Mouse (Mus musculus) hindbrain, embryonic 13.5 days (tissue): ENCODE data around the gene Map3k13. TPM values are rescaled to one million over a fixed set of nuclear protein-coding genes. Genes with fewer than 3 reads are reported as not detected.
A peak's percentile ranks its signal among the peaks of the same experiment; 100 is the strongest.

Source experiments
- ATAC-seq: fragments of 200-750 bp; cut with Nextera tagmentation; 2 replicates; pipeline ENCODE4 v1.8.0; 2017; ENCODE audit warnings: moderate TSS enrichment; ENCODE audit not compliant: low FRiP score
- H3K27ac ChIP-seq: fragments of 300-500 bp; sonication (generic); 2 replicates; pipeline ENCODE4 v1.5.1; 2015; ENCODE audit warnings: inconsistent platforms, mild to moderate bottlenecking, moderate library complexity
- H3K27me3 ChIP-seq: fragments of 300-500 bp; sonication (generic); 2 replicates; pipeline ENCODE4 v1.6.1; 2015; ENCODE audit warnings: mild to moderate bottlenecking, inconsistent platforms
- H3K36me3 ChIP-seq: fragments of 300-500 bp; sonication (generic); 2 replicates; pipeline ENCODE4 v1.6.1; 2015; ENCODE audit warnings: mild to moderate bottlenecking, inconsistent platforms
- H3K4me1 ChIP-seq: fragments of 300-500 bp; sonication (generic); replicated peaks from 2 replicates; pipeline ENCODE4 v1.6.1; 2015; ENCODE audit warnings: inconsistent platforms
- H3K4me2 ChIP-seq: fragments of 300-500 bp; sonication (generic); 2 replicates; pipeline ENCODE4 v1.6.1; 2015; ENCODE audit warnings: inconsistent platforms, mild to moderate bottlenecking, moderate library complexity
- H3K4me3 ChIP-seq: fragments of 300-500 bp; sonication (generic); 2 replicates; pipeline ENCODE4 v1.5.1; 2015; ENCODE audit warnings: mild to moderate bottlenecking, inconsistent platforms
- H3K9ac ChIP-seq: fragments of 300-500 bp; sonication (generic); 2 replicates; pipeline ENCODE4 v1.6.1; 2015; ENCODE audit warnings: mild to moderate bottlenecking, inconsistent platforms
- H3K9me3 ChIP-seq: fragments of 300-500 bp; sonication (generic); 2 replicates; pipeline ENCODE4 v1.6.1; 2016; ENCODE audit warnings: inconsistent platforms
- WGBS: fragments of 180-500 bp; shearing (Covaris S2); methylation state at CpG from one replicate; pipeline ENCODE4 v1.1.7; 2015; 5-methylcytosine and 5-hydroxymethylcytosine counted together
- polyA plus RNA-seq: library from polyadenylated mRNA; unstranded; fragments of >200 nt; fragmentation: Nextera tagmentation; extraction: Ambion mirVana; gene quantifications from 2 replicates; pipeline ENCODE4 v1.2.1, GENCODE M21; 2015

Map3k13 gene
- polyA plus RNA-seq, 1 experiment from 2014 or later, result 8.2 TPM

DNA sequence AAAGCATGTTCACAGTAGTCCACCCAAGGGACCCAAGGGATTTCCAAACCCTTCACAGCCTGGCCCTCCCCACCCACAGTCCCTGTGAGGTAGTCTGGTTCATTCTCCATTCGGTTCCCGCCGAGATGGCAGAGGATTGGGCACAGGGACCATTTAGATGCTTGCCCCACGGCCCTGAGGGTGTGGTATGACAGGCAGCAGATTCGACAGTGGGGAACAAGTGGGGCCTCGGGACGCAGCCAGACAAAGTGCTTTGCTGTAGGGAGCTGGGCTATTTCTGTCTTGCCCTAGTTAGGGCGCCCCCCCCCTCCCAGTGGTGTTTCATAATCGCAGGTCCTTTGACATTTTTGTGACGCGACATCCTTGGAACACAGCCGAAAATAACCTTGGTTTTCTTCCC is 161.4 kb downstream of the Map3k13 start:
- ATAC-seq, result no peak
- Histone ChIP-seq H3K4me1 (no peaks in the 10 kb centered on the region), H3K27me3 (no peaks in the 10 kb centered on the region; the same call in 1 of the 2 replicates), H3K4me2 (no peak overlapping the region), H3K9ac (no peak overlapping the region), H3K36me3 (no peaks in the 10 kb centered on the region), H3K9me3 (no peaks in the 10 kb centered on the region), H3K27ac (no peak overlapping the region), H3K4me3 (no peak overlapping the region)
- 85% methylated on average over 12 of the region's 12 CpGs for WGBS

DNA sequence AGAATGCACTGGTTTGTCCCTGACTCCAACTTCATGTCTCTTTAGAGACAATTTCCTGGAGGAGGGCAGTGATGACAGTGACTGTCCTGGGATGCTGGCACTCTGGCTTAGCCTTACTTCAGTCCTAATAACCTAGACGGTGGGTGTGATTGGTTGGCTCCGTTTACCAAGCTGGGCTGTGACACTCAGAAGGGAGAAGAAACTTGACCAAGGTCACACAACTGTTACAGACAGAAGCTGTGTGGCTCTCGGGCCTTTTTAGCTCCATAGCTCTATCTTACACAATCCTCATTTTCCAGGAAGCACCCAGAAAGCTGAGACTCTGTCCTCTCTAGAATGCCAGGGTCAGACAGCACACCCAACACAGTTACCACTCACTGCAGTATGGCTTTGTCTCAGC is 171.4 kb downstream of the Map3k13 start:
- Histone ChIP-seq H3K4me1 (no peaks in the 10 kb centered on the region), H3K9ac (no peak overlapping the region), H3K4me2 (no peak overlapping the region), H3K27me3 (no peaks in the 10 kb centered on the region), H3K4me3 (no peak overlapping the region), H3K9me3 (no peaks in the 10 kb centered on the region), H3K36me3 (no peaks in the 10 kb centered on the region), H3K27ac (no peak overlapping the region)
- no peak for ATAC-seq
- 82% methylated on average over 3 of the region's 3 CpGs for whole genome bisulfite sequencing

DNA sequence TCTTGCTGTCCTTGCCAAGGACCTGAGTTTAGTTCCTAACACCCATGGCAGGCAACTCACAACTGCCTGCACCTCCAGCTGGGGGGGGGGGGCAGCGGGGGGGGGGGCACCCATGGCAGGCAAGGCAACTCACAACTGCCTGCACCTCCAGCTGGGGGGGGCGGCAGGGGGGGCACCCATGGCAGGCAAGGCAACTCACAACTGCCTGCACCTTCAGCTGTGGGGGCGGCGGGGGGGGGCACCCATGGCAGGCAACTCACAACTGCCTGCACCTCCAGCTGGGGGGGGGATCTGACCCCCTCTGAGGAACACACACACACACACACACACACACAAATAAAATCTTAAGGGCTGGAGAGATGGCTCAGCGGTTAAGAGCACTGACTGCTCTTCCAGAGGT is 175.7 kb downstream of the Map3k13 start:
- Histone ChIP-seq H3K27ac (no peak overlapping the region), H3K27me3 (no peaks in the 10 kb centered on the region), H3K9ac (no peak overlapping the region), H3K9me3 (no peaks in the 10 kb centered on the region), H3K4me1 (no peaks in the 10 kb centered on the region), H3K4me2 (no peak overlapping the region), H3K4me3 (no peak overlapping the region), H3K36me3 (no peaks in the 10 kb centered on the region)
- ATAC-seq, result no peak
- WGBS, result 66% methylated on average over 5 of the region's 5 CpGs

DNA sequence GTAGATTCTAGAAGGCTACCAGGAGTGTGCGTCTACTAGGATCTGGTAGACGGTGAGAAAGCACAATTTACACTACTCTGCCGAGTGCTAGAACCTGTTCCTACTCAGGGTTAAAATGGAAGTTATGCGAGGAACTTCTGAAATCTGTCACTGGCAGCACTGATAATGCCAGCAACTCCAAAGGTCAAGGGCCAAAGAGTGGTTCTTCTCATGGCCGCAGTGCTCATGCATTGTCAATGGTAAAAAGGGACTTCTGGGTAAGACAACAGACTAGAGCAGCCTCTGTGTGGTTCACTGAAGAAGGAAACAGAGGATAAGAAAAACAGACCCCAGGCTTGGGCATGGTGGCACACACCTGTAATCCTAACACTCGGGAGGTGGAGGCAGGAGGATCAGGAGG is 176.4 kb downstream of the Map3k13 start:
- H3K4me1 ChIP-seq, result no peaks in the 10 kb centered on the region
- H3K27ac ChIP-seq, result no peak overlapping the region
- H3K4me3 ChIP-seq, result no peak overlapping the region
- ATAC-seq, result no peak
- H3K36me3 ChIP-seq, result no peaks in the 10 kb centered on the region
- H3K4me2 ChIP-seq, result no peak overlapping the region
- no peak overlapping the region for H3K9ac ChIP-seq
- WGBS, result 87% methylated on average over 6 of the region's 6 CpGs
- no peaks in the 10 kb centered on the region for H3K9me3 ChIP-seq
- H3K27me3 ChIP-seq, result no peaks in the 10 kb centered on the region

DNA sequence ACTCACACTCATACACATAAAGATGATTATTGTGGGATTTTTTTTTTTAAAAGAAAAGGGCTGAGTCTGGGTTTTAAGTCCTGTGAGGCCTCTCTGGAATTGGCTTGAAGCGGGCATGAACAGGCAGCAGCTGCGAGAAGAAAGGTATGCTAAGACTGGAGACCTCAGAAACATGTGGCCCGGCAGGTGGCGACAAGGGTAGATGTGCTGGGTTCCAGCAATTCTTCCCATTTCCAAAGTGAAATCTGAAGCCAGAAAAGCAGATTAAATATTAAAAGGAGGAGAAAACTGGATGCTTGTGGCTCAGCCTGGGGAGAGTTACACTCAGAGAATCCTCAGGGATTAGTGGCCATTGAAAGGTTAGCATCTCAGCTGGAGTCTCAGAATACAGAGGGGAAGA is 177.3 kb downstream of the Map3k13 start:
- Histone ChIP-seq H3K27me3 (0 out of 2 replicates have a peak, but pooled peaks cover under 1% of the 10 kb centered on the region), H3K9ac (no peak overlapping the region), H3K27ac (no peak overlapping the region), H3K9me3 (no peaks in the 10 kb centered on the region), H3K4me2 (no peak overlapping the region), H3K4me1 (peaks cover 7% of the 10 kb centered on the region), H3K4me3 (no peak overlapping the region), H3K36me3 (no peaks in the 10 kb centered on the region)
- no peak for ATAC-seq
- 68% methylated on average over 4 of the region's 4 CpGs for WGBS

DNA sequence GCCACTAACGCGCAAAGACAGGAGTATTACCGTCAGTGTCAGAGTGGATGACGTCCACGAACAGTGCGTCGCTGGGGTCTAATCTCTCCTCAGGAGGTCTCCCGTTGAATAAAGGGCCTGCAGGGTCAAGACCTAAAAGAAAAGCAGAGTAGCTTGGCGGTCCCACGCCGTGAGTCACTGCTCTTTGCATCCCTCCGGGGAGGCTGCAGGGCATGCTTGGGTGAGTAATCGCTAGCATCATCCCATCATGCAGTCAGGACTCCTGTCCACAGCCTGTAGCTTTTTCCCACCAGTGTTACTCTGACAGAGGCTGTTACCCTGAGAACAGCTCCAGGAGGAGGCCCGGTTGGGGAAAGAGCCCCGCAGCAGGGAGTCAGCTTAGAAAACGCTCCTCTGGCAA is 182.1 kb downstream of the Map3k13 start:
- ATAC-seq, result no peak
- H3K27me3 ChIP-seq, result peaks cover 4% of the 10 kb centered on the region; the same call in 1 of the 2 replicates
- peaks cover 7% of the 10 kb centered on the region for H3K4me1 ChIP-seq
- peak overlapping the region; percentile 42 for H3K4me2 ChIP-seq
- H3K9me3 ChIP-seq, result no peaks in the 10 kb centered on the region
- 0 out of 2 replicates have a peak overlapping the region, but pooled peaks have one; percentile 10 for H3K4me3 ChIP-seq
- H3K36me3 ChIP-seq, result no peaks in the 10 kb centered on the region
- WGBS, result 2% methylated on average over 16 of the region's 16 CpGs
- H3K27ac ChIP-seq, result no peak overlapping the region
- H3K9ac ChIP-seq, result no peak overlapping the region

DNA sequence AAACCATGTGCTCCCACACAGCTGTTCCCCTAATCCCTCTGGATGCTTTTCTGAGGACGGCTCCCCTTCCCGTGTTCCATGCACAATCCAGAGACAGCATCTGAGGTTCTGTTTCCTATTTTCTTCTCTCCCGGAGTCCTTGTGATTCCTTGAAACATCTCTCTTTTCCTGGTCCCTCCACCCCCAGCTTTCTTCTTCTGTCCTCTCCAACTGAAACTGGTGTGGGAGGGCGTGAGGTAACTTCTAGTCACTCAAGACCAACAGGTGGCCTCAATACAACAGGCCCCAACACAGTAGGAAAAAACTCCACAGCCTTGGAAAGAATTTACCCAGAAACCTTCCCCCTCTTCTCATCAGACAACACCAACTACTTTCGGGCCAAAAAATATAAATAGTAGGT is 183.2 kb downstream of the Map3k13 start:
- Histone ChIP-seq H3K9ac (no peak overlapping the region), H3K9me3 (no peaks in the 10 kb centered on the region), H3K27ac (no peak overlapping the region), H3K4me2 (no peak overlapping the region), H3K4me1 (peaks cover 7% of the 10 kb centered on the region), H3K36me3 (no peaks in the 10 kb centered on the region), H3K27me3 (peaks cover 4% of the 10 kb centered on the region; the same call in 1 of the 2 replicates), H3K4me3 (no peak overlapping the region)
- 87% methylated on average over 5 of the region's 5 CpGs for WGBS
- ATAC-seq, result no peak

Other genes with a start within 250 kb of the Map3k13 start
- gene 2510009E07Rik, start 99.7 kb upstream of the Map3k13 start, polyA plus RNA-seq, result 46.1 and 48.6 TPM in 2 replicates
- 1.3 TPM in 2 replicates for gene Ehhadh, start 6.5 kb upstream of the Map3k13 start, polyA plus RNA-seq
- 39.8 and 40.2 TPM in 2 replicates for gene Tmem41a, start 153.2 kb downstream of the Map3k13 start, polyA plus RNA-seq
- 0.19 and 0.47 TPM in 2 replicates for gene Liph, start 201.3 kb downstream of the Map3k13 start, polyA plus RNA-seq
- 43.7 and 45.3 TPM in 2 replicates for gene Senp2, start 215.1 kb downstream of the Map3k13 start, polyA plus RNA-seq